14 mouse cellular contexts compared by ENCODE assay signal in the genomic region with DNA sequence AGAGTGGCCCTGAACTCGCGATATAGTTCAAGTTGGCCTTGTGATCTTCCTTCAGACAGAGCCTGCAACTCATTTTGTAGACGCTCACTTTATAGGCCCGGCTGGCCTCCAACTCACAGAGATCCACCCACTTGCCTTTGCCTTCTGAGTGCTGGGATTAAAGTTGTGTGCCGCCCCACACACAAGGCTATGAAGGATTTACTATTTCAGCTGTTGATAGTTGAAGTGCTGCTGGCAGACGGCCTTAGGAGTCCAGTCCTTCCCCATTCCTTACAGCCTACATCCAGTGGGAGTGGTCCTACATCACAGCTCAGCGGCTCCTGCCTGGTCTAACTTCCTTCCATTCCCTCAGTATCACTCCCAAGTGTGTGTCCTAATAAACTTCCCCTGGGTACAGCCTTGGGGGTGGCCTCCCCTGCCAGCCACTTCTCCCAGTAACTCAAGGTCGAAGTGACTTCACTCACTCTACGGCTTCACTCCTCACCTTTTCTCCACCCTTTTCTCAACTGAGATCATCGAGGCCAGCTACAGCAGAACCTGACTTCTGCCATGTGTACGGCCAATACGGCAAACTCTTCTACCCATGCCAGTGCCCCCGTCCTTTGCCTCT. TPM values are rescaled to one million over a fixed set of nuclear protein-coding genes. Genes with fewer than 3 reads are reported as not detected.
DNase-seq lines count a peak whose midpoint lies in the region; ATAC-seq and TF ChIP-seq lines count a peak whose summit lies in the region.
"Had no signal": no experiment of that assay in that cellular context is flagged by ENCODE, and none has a peak within 500 bp of the region (broad histone marks: within the 10 kb centered on the region; RNA-seq: fewer than 3 reads in every experiment).

No protein-coding gene starts in this region.

- peaks cover 25% of the 10 kb centered on the region for H3K27me3 ChIP-seq in heart, embryonic 13.5 days (replicated peaks)
- H3K27me3 ChIP-seq in intestine, postnatal 0 days (replicated peaks; ENCODE audit: control insufficient read depth, insufficient read depth, low read length) = no peaks in the 10 kb centered on the region

- DNase-seq in heart, adult 9 months (ENCODE audit: low spot score in 2 of 2) = no peak
- peak; percentile 51 for DNase-seq in kidney, postnatal 14 days
- no peak for DNase-seq in kidney, postnatal 36 days
- DNase-seq in NIH3T3 (ENCODE audit: low read depth) = peak; percentile 52
- no peak for DNase-seq in spleen, adult 12 weeks (ENCODE audit: low spot score)
- no peak for DNase-seq in gastrocnemius, postnatal 36 days
- DNase-seq: cerebellum, postnatal 10 days had no signal

- H3K9ac ChIP-seq in heart, embryonic 13.5 days = no peak overlapping the region
- H3K9ac ChIP-seq in intestine, postnatal 0 days (ENCODE audit: low read depth, low read length) = no peak overlapping the region
- H3K9ac ChIP-seq: midbrain, embryonic 13.5 days had no signal

- ATAC-seq in heart, embryonic 13.5 days (ENCODE audit: extremely low read depth, insufficient number of reproducible peaks, low FRiP score, low TSS enrichment) = no peak
- no peak for ATAC-seq in intestine, postnatal 0 days
- ATAC-seq: hindbrain, embryonic 16.5 days; midbrain, embryonic 13.5 days had no signal

- H3K4me3 ChIP-seq in heart, embryonic 13.5 days = no peak overlapping the region
- no peak overlapping the region for H3K4me3 ChIP-seq in intestine, postnatal 0 days (ENCODE audit: low read depth, low read length)
- H3K4me3 ChIP-seq: midbrain, embryonic 13.5 days had no signal

- 0 out of 2 replicates have a peak overlapping the region, but pooled peaks have one; percentile 24 for H3K27ac ChIP-seq in heart, embryonic 13.5 days (replicated peaks)
- peak overlapping the region; percentile 35; the same call in 1 of the 2 replicates for H3K27ac ChIP-seq in intestine, postnatal 0 days (ENCODE audit: low read depth, low read length)
- H3K27ac ChIP-seq: midbrain, embryonic 13.5 days had no signal

- no peaks in the 10 kb centered on the region for H3K36me3 ChIP-seq in heart, embryonic 13.5 days
- H3K36me3 ChIP-seq in intestine, postnatal 0 days (ENCODE audit: control insufficient read depth, insufficient read depth) = no peaks in the 10 kb centered on the region
- H3K36me3 ChIP-seq: midbrain, embryonic 13.5 days had no signal

- 65% methylated on average over 13 of the region's 13 CpGs for WGBS in heart, embryonic 13.5 days
- 59% methylated on average over 13 of the region's 13 CpGs for WGBS in intestine, postnatal 0 days

- intact Hi-C loops in gastrocnemius, postnatal 36 days (cut with DNase I) = no loop called here

- H3K4me2 ChIP-seq in heart, embryonic 13.5 days = no peak overlapping the region
- H3K4me2 ChIP-seq in intestine, postnatal 0 days (replicated peaks; ENCODE audit: low read depth) = no peak overlapping the region
- H3K4me2 ChIP-seq: midbrain, embryonic 13.5 days had no signal

- H3K9me3 ChIP-seq in heart, embryonic 13.5 days = no peaks in the 10 kb centered on the region
- no peaks in the 10 kb centered on the region for H3K9me3 ChIP-seq in intestine, postnatal 0 days (ENCODE audit: control insufficient read depth)
- H3K9me3 ChIP-seq: midbrain, embryonic 13.5 days had no signal

- H3K4me1 ChIP-seq in heart, embryonic 13.5 days = peaks cover 16% of the 10 kb centered on the region
- peaks cover 3% of the 10 kb centered on the region; the same call in 1 of the 2 replicates for H3K4me1 ChIP-seq in intestine, postnatal 0 days (replicated peaks; ENCODE audit: control insufficient read depth, insufficient read depth, low read length)

- TF ChIP-seq CTCF in intestine, postnatal 0 days (IDR thresholded peaks at IDR 0.05; ENCODE audit: low read depth) = no peak

RNA-seq across cellular contexts. Expression of gene Slc11a2, which starts 3.5 kb away (rescaled TPM):
- polyA plus RNA-seq in heart, embryonic 13.5 days (2015; fragmentation: Nextera tagmentation; extraction: Ambion mirVana) = 12.8 and 13.2 TPM in 2 replicates
- 44.7 and 49.0 TPM in 2 replicates for polyA plus RNA-seq in intestine, postnatal 0 days (2015; fragmentation: Nextera tagmentation; extraction: Ambion mirVana)
- total RNA-seq in gastrocnemius, postnatal 36 days (2021) = 10 to 100 TPM; 37.5 to 48.9 TPM

RNA-seq across cellular contexts. Expression of gene Gm5475, which starts 6.5 kb away (rescaled TPM):
- 0.05 TPM in 1 of 2 replicates, not detected in the other for polyA plus RNA-seq in heart, embryonic 13.5 days (2015; fragmentation: Nextera tagmentation; extraction: Ambion mirVana)
- polyA plus RNA-seq in intestine, postnatal 0 days (2015; fragmentation: Nextera tagmentation; extraction: Ambion mirVana) = 0.77 and 1.0 TPM in 2 replicates
- not detected for total RNA-seq in gastrocnemius, postnatal 36 days (2021)
- total RNA-seq: heart, adult 8-10 months had no signal
- polyA plus RNA-seq: forebrain, embryonic 11.5 days; limb, embryonic 11.5 days had no signal

RNA-seq across cellular contexts. Expression of gene Letmd1, which starts 40.4 kb away (rescaled TPM):
- polyA plus RNA-seq in heart, embryonic 13.5 days (2015; fragmentation: Nextera tagmentation; extraction: Ambion mirVana) = 15.3 and 15.8 TPM in 2 replicates
- 10.6 and 11.5 TPM in 2 replicates for polyA plus RNA-seq in intestine, postnatal 0 days (2015; fragmentation: Nextera tagmentation; extraction: Ambion mirVana)
- total RNA-seq in gastrocnemius, postnatal 36 days (2021) = 1 to 10 TPM; 8.0 to 9.3 TPM

Comparison
In these comparisons a context has a peak if more than half of its experiments do, and no peak if none do; other contexts are left out.
1. DNase-seq: peak in kidney, postnatal 14 days (single experiment) and NIH3T3 (single experiment); none in heart, adult 9 months (0 of 2), kidney, postnatal 36 days (0 of 2), spleen, adult 12 weeks (single experiment) and gastrocnemius, postnatal 36 days (0 of 2).